Mouse (Mus musculus): ENCODE measurements at regions not wholly inside any gene's neighbourhood (a gene's known extent, or its start where the extent isn't known, plus 50 kb on each side); places are given as distances from the start of the nearest gene placed in this dataset.

DNA sequence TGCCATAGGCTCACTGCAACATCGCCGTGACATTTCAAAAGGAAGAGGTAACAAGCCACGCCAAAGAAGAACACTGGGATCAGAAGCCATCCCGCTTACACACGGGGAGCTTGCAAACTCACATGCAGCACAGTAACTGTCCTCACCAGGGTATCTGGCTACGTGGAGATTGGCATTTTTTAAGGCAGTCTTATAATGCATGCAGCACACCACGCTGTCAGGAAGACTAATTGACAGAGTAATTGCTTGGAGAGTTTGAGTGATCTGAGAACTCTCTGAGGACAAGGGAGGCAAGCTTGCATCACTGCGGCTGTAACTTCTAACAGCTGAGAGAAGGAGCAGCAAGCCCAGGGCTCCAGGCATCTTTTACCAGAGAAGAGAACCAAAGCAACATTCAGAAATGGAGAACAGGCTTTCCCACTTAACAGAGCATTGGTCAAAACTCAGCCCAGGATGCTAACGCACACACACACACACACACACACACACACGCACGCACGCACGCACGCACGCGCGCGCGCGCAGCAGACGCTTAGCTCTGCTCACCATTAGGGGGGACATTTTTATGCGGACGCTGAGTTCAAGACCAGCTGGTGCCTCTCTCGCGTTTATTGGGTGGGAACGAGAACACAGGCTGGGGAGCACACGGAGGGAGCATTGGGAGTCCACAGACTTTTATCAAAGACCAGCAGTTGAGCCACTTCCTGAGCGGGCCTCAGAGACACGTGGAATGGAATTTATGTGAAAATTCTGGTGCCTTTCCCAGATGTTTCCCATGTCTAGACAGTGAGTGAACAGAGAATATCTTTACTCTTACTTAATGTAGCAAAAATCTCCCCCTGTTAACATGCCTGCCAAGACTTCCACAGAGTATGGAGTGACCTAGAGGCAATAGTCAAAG lies 66.6 kb downstream of the 1700129C05Rik start:
- no peak for DNase-seq (ENCODE audit: low spot score in 2 of 2)

DNA sequence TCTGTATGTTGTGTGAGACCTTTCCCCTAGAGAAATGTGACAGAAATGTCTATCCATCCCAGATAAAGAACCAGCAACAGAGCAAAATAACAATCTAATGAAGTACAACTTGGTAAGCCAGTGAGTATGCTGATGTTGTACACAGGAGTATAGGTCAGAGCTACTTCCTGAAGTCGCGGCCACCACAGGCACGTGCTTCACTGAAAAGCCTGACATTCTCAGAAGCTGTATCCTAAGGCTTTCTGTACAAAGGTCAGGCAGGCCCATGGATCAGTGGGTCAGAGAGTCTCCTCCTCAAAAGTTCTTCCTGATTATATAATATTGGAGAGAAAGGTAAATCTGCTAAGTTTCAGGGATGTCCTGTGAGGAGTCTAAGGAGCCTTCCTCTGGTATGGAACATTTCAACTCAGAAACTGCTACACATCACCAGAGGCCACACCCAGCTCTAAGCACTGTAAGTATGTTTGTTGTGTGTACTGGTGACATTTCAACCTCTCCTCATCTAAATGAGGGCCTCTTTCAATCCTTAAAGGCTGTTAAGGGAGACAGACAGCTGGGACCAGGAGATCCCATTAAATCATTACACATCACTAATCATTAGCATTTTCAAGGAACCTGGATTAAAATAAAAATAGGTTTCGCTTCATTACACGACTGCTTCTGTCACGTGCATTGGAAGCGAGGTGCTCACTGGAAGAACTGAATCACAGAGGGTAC lies 70.2 kb downstream of the 1700129C05Rik start:
- no peak for DNase-seq (ENCODE audit: low spot score in 2 of 2)

DNA sequence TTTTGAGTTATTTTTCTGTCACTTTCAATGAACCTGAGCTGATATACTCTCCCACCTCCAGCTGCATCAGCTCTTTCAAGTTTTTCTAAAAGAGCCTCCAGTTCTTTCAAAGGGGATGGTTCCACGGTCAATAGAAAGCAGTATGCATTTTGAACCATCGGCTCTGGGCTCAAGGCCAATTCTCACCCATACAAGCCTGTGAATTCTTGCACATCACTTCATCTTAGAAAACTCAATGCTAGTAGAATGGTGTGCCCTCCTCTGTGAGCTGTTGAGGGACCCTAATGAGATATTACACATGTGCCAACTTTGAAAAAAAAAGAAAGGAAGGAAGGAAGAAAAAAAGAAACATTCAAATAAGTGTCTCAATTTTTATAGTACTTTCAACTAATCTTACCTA lies 72.6 kb downstream of the 1700129C05Rik start:
- DNase-seq (ENCODE audit: low spot score in 2 of 2): no peak

DNA sequence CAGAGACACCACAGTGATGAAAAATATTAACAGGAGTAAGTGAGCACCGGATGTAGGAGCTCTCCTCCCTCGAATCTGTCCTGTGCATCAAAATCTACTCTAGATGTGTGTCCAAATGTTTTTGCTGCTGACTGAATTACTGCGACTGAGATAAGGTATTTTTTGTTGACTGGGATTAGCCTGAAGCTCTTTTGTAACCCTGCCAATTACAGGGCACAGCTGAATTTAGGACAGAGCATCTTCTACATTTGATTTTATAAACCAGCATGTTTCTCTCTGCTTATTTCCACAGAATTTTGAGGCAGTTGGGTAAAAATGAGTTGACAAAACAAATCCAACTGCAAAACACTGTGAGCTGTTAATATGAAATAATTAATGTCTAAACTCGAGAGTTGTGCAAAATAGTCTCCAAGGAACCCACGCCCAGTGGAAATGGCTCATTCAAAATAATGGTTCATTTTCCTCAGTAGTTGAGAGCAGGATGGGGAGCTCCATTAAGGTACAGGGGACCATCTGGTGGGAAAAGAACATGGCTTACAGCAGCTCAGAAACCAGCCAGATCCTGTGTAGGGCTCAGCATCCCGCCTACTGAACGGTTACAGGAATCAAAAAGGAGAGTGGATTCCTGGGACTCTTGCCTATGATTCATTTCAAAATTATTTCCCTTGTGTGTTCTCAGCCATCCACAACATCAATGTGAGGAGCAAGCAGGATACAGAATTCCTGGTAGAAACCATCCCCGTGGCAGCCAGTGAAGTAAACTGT lies 76.1 kb downstream of the 1700129C05Rik start:
- no peak for DNase-seq (ENCODE audit: low spot score in 2 of 2)

DNA sequence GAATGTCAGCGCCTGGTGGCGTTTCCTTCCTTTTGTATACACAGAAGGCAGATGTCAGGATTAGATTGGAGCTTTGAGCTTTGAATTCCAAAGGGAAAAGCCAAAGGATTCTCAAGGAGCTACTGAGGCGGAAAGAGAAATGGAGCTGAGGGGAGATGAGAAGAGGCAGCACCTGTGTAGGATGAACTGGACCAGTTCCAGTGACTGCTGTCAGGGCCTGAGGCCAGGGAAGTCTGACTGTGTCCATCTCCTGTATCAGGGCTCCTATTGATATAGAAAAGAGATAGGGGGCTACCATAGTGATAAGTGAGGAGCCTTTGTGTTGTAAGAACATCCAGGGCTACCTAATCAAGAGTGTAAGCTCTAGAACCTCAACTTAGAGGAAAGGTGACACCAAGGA lies 79.5 kb downstream of the 1700129C05Rik start:
- no peak for DNase-seq (ENCODE audit: low spot score in 2 of 2)

DNA sequence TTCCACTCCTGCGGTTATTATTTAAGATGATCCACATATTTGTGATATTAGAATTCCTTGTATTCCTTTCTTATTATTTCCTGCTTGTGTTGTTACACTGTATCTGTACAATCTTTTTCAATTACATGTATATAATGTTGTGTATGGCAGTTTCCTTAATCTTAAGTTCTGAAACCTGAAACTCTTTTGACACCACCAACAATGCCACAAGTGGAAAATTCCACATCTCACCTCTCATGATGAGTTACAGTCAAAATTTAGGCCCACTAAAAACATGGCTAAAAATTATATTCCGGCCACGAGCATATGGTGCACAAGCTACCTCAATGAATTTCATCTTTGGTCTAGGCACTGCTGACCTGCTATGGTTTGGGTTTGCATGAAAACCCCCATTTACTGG lies 85.9 kb downstream of the 1700129C05Rik start:
- no peak for DNase-seq (ENCODE audit: low spot score in 2 of 2)

DNA sequence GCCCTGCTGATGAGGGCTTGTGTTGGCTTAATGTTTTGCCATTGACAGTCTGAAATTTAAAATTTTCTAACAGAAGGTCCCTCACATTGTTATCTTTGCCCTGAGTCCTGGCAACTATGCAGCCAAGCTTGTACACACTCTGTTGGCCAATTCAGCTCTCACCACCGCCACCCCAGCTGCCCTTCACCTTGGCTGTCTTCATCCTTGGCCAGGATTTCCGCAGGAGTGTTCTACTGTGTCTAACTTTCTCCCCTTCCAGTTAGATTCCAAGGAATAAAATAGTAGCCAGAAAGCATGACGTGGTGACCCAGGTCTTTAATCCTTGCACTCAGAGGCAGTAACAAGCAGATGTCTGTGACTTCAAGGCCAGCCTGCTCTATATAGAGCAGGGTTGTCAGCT lies 87.4 kb downstream of the 1700129C05Rik start:
- no peak for DNase-seq (ENCODE audit: low spot score in 2 of 2)

DNA sequence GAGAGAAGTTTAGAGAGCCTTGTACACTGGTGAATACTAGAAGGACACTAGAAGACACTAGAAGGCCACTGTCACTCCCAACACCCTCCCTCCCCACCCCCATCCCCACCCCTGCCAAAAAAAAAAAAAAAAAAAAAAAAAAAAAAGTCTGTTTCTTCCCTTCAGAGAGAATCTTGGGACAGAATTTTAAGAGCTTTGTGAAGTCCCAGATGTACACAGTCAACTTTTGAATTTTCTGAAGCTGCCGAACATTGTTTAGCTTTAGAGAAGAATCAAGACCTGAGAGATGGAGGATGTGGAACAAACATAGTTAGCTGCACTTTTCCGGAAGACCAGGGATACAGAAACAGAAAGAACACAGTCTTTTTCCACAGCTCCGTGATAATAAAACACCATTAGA lies 90.3 kb downstream of the 1700129C05Rik start:
- DNase-seq (ENCODE audit: low spot score in 2 of 2): no peak

DNA sequence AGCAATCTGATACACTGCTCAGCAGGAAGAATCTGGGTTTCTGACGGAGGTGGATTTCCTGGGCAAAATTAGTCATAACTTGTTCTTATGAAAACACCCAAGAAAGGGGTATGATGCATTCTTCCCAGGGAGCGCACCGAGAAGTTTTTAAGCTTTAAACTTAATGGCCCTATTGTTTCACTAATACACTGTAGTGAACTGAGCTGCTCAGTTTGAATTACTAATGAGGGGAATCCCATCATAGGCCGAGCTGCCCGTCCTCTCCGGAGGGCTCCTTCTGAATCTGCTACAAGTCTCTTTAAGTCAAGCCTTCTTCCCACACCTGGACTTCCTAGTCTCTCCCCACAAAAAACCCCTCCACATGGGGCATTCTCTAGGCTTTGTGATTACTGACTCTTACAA lies 91.2 kb downstream of the 1700129C05Rik start:
- DNase-seq (ENCODE audit: low spot score in 2 of 2): no peak

DNA sequence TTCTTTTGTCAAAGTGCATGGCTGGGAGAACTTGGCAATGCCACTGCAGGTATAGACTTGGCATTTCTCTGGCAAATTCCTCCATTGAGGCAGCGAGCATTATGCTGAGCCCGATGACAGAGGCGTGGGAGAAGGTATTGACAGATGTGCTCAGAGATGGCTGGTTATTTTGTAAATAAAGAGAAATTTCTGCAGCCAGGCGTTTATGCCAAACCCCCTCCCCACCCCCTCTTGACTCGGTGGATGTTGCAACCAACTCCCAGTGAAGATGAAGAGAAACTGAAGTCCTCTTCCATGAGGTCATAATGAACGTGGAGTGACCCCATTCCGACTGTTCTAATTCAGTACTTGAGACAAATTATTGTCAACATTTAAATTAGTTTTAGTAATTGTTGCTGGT lies 97.0 kb downstream of the 1700129C05Rik start:
- peak in 1 of 2 experiments; percentile 16 for DNase-seq (ENCODE audit: low spot score in 2 of 2)

DNA sequence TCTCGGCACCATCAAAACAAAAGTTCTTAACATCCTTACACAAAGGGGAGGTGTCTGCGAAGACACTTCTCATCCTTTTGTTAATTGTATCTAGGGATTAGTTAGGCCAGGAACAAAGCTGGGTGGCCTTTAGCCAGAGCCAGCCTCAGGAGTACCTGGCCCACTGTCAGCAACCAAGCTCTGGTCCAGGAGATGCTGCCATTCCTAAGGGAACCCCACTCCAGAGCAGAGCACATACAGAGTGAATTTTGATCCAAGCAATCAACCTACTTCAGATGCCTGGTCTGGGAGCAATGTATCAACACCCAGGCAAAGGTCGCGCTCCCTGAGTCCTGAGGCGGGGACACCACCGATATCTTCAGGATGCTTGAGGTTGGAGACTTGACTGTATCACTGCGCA lies 97.5 kb downstream of the 1700129C05Rik start:
- DNase-seq (ENCODE audit: low spot score in 2 of 2): no peak

DNA sequence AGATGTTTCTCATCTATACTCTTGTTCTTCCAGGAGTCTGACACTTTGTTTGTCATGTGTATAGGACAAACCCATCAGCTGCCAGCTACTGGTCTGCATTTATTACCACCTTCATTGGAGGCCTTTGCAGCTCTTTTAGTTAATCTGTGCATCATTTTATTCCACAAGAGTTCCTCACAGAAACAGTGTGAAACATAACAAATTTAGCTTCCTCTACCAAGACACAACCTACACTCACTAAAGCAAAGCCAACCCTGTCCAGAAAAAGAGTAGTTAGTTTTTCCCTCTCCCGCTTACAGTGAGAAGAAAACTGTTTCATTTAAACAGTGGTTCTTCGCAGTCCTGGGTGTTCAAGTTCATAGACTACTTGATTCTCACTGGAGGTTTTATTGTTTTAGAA lies 100.5 kb downstream of the 1700129C05Rik start:
- DNase-seq (ENCODE audit: low spot score in 2 of 2): no peak

DNA sequence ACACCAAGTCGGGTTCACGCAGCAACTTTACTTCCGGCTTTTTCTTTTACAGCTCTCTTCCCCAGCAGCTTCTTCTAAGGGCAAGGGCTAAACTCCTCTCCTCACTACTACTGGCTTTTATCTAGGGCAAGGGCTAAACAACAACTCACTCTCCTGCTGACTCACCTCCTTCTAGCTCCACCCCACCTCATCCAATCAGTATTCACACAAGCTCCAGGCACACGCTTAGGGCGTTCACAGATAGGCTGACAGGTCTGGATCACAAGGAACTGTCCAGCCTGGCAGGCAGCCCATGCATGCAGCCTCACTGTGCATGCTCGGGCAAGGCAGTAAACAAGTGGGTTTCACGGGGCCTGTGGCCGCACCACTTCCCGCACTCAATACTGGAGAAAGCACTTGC lies 116.9 kb downstream of the 1700129C05Rik start:
- peak in 1 of 2 experiments; percentile 10 for DNase-seq (ENCODE audit: low spot score in 2 of 2)

DNA sequence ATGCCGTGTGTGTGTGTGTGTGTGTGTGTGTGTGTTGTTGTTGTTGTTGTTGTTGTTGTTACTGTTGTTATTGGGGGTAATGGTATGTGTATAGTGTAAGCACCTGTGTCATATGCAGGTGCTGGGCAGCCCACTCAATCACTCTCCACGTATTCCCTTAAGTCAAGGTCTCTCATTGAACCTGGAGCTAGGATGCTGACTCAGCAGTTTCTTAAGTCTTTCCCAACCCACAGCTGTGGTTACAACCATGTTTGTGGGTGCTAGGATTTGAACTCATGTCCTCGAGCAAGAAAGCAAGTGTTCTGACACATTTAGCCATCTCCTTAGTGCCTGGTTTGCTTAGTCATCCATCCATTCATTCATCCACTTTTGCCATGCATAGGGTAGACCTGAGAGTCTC lies 133.2 kb downstream of the 1700129C05Rik start:
- no peak for DNase-seq (ENCODE audit: low spot score in 2 of 2)

DNA sequence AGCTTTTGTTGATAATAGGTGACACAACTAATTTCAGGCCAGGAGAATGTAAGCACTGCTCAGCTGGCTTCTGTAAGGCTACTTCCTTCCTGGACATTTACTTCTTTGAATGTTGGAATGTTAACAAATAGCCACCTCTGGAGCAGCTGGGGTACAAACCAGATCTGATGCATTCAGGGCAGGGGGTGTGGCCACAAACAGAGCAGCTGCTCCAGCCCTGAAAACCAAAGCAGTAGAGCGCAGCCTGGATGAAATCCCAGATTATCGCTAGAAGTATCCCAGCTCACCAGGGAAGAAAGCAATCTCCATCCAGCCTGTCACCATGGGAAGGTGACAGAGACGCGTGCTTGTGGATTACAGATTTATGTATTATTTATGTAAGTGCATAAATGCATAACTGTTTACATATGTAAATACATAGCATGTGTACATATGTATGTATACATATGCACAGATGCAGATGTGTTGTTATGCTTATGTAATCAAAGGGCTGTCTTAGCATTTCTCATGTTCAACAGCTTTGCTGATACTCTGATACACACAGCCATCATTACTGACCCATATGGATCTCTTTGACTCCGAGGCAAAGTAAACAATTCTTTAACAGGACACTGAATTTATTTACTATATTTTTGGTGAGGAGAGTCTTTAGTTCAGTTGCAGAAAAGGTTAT lies 143.5 kb downstream of the 1700129C05Rik start:
- DNase-seq (ENCODE audit: low spot score in 2 of 2): no peak

DNA sequence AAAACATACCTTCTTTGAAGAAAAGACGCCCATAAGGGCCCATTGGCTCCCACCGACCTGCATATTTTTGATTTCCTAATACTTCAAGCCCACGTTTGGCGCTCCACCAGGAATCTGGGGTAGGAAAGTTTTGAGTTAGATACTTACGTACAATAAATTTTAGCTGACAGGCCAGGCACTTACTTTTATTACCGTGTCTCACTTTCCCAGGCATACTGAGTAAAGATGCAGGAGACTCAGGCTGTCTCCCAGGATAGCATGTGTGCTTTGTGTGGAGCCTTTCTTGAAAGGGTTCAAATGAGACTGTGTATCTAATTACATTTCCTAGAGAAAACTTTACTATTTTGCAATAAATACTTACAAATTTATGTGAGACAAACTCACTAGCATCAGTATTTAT lies 147.7 kb downstream of the 1700129C05Rik start:
- no peak for DNase-seq (ENCODE audit: low spot score in 2 of 2)

DNA sequence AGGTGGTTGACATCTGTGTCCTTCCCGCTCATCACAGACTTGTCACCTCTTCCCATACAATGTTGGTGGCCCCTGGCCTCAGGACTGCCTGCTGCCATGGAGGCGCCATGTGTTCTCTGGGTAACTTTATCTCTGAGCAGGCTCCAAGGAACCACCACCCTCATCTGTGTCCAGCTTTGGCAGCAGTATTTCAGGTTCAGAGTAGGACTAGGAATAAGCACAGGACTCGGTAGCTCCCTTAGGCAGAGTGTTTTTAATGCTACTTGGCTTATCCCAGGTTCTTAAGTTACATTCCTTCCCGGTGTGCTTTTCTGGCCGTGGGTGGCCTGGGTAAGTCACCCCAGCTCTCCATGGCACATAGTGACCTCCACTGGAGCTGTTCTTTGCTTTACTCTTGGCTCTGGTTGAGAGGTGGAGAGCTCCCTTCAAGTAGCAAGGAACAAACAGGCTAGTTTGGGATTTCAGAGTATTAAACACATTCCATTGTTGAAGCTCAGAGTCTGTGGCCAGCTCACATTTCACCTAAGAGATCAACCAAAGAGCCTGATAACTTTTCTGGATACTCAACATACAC lies 153.0 kb downstream of the 1700129C05Rik start:
- DNase-seq (ENCODE audit: low spot score in 2 of 2): no peak

DNA sequence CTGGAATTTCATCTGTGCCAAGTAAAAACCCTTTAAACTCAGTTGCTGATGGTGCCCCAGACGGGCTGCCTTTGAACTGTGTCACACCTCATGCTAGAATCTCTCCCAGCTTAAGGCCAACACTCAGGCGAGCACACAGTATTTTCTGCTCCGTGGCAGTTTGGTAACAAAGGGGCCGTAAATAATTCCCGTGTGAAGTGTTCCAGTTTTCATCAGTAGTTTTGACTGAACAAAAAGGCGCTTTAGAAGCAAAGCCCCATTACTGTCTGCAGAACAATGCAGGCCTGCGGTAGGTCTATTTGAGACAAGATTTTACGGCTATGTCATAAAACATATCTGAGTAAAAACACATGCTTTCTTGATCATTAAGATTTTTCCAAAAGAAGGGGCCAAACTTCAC lies 155.0 kb downstream of the 1700129C05Rik start:
- no peak for DNase-seq (ENCODE audit: low spot score in 2 of 2)

DNA sequence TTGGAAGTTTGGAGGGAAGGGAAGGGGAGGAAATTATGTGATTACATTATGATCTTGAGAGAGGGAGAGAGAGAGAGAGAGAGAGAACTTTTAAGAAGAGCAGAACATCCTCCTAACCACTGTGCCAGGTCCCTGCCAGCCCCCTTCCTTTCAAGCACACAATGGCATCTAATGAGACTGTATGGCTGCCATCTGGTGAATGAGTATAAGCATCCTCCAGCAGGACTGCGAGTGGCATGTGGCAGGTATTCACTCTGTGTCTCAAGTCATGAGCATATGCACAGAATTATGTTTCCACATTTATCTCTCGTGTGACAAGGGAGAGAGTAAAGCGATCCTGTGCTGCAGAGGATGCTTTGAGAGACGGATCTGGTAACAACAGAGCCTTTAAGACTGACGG lies 156.9 kb downstream of the 1700129C05Rik start:
- DNase-seq (ENCODE audit: low spot score in 2 of 2): no peak

DNA sequence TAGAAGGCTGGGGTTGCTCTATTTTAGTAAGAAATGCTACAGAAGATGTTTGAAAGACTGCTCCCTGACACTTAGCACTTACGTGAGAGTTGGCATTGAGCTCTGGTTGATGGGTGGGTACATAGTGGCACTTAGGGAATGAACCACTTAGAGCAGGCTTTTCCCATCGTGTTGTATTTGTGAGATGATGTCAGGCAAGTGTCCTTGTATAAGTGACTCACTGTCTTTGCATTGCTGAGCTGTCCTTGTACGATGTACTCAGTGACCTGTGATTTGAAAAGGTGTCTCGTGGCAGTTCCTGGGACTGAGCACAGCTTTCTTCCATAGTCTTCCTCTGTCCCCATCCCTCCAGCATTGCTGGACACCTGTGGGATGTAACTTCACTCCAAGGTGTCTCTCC lies 165.9 kb downstream of the 1700129C05Rik start:
- DNase-seq (ENCODE audit: low spot score in 2 of 2): no peak

DNA sequence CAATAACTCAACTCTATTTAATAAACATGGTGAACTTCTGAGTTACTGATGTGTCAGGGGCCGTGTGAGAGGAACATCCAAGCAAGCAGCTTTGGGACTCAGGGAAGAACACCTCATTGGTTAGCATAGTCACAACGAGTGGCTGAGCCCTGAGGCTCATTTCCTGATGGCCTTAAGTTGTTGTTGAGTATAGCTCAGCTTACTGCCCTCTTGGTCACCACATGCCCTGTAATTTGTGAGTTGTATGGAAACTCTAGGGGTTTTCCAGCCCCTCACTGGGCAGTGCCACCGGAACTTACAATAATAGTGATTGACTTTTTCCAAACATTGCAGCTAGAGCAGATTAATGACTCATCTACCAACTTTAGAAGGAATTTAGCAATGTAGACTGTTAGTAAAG lies 173.4 kb downstream of the 1700129C05Rik start:
- no peak for DNase-seq (ENCODE audit: low spot score in 2 of 2)
